Mouse (Mus musculus) retina, adult 2 months (tissue): ENCODE data around the gene Th.

Experiments used
- DNase-seq: peaks from one replicate; pipeline ENCODE4 v3.0.0-alpha.2; 2012; ENCODE audit warnings: low read depth, low spot score

Gene Th

DNA sequence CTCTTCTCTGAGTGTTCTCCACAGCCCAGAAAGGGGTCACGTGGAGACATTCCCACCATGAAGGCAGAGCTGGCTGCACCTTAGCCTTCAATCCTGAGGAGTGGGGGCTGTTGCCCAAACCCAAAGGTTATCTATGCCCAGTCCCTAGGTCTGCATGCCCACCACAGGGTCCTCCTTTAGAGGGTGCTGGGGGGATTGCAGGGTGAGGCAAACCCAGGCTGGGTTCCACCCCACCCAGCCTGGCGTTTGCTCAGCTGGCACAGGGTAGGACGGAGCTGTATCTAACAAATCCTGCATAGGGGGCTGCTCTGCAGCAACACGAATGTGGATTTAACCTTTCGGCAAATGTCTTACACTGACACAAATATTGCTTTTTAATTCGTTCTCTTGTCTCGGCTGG, 29.2 kb downstream of the Th start:
- DNase-seq, result no peak

- no peak for DNase-seq
Observed at GRCm38 (mm10) chr7:142899872-142900271, 31.1 kb downstream of the Th start.

GRCm38 (mm10) chr7:142897471-142897870, 33.5 kb downstream of the Th start:
- no peak for DNase-seq

GRCm38 (mm10) chr7:142895901-142896665, 34.8 kb downstream of the Th start:
- DNase-seq, result no peak

DNA sequence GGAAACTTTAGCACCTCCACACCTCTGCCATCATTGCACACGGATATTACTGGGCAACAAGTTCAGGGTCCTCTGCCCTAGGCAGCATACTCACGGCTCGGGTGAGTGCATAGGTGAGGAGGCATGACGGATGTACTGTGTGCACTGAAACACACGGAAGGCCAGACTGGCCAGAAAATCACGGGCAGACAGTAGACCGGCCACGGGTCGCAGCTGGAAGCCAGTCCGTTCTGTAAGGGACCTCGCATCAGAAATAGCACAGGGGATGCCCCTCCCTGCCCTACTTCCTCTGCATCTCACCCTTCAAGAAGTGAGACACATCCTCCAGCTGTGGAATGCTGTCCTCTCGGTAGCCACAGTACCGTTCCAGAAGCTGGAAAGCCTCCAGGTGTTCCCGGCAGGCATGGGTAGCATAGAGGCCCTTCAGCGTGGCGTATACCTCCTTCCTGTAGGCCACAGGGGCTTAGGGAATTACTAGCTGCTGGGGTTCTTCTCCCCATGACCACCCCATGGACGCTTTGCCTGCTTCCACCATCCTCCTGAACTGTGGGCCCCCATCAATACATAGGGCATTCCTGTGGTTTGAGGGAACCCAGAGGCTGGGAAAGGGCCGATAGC, 35.6 kb downstream of the Th start:
- DNase-seq, result no peak

DNA sequence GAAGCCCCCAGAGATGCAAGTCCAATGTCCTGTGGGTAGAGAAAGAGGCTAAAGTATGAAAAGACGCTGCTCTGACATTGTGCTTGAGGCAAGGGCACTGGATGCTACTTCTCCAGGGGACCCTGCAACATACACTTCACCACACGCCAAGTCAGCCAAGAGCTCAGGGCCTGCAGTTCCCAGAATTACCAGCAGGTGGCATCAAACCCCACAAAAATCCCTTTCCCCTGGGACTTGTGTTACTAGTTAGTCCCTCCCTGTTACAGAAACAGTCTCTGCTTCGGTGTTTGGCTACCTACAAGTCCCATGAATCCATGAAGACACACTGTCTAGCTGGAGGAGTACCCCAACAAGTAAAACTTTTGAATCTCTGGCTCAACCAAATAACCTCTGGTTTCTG, 36.3 kb downstream of the Th start:
- peak; percentile 68 for DNase-seq

GRCm38 (mm10) chr7:142893721-142894639, 36.9 kb downstream of the Th start:
- no peak for DNase-seq

GRCm38 (mm10) chr7:142893296-142893695, 37.6 kb downstream of the Th start:
- no peak for DNase-seq

GRCm38 (mm10) chr7:142869419-142870163, 61.3 kb downstream of the Th start:
- no peak for DNase-seq

- peak; percentile 25 for DNase-seq
Observed at GRCm38 (mm10) chr7:142850681-142851080, 80.2 kb downstream of the Th start.
